Mouse (Mus musculus): ENCODE results near the gene Gm49661.

The Gm49661 gene

DNA sequence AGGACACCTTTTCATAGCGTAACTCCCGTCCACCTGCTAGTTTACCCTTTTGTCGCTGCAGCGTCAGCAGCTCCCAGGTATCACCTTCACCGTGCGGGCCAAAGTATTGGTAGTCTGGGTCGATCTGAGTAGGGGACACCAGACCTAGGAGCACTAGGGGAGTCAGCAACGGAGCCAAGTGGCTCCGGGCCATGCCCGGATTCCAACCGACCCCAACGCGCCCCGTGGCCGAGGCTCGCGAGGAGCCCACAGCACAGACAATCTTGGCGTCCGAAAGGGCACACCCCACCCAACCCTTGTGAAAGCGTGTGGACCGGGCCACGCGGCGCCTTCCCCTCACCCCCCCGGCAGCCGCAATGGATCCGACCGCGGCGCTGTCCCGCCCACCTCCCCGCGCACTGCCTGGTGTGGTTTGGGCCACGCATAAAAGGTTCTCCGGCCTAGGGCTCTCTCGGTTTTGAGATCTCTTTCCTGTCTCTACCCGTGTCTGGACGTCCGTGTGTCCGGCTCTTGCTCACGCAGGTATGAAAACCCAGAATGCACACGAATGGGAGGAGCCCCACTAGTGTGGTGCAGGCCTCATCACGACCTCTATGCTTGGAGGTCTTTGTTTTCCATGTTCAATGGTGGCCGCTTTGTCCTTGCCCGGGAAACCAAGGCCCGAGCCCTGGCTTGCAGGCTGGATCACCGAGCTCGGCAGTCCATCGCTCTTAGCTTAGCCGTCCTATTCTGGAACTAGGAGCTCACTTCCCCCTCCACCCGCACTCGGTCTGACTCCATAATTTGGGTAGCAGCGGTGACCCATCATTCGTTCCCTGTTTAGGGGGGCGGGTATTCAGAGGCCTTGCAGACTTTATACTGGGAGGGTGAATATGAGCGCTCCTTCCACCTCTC is at the start of gene Gm49661, which contains the start of the genes Prdx2 and Rnaseh2a:
Gene Gm49661 (minus strand): TSS at position 193 of the 894 bp plus-strand sequence.
Gene Prdx2 (plus strand): TSS at position 347 of the 894 bp plus-strand sequence.
Gene Rnaseh2a (minus strand): TSS at position 527 of the 894 bp plus-strand sequence.
- no peak for DNase-seq (ENCODE audit: extremely low spot score, low read depth, low spot score)

DNA sequence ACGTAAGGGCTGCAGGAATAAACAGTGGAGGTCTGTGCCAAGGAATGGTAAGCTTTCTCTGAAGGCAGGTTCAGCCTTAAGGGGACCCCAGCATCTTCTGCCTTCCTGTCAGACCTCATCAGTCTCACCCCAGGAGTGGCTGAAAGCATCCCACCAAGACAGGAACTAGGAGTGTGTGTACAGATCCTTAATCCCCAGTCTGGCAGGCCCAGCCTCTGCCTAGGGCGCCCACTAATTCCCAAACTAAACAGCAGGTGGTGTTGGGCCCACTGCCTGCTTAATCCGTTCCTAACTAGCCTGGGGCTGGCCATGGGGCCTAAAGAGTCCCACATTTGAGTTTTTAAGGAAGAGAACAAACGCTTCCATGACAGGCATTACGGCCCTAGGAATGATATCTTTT is 48.0 kb upstream of the Gm49661 start:
- no peak for DNase-seq (ENCODE audit: extremely low spot score, low read depth, low spot score)

DNA sequence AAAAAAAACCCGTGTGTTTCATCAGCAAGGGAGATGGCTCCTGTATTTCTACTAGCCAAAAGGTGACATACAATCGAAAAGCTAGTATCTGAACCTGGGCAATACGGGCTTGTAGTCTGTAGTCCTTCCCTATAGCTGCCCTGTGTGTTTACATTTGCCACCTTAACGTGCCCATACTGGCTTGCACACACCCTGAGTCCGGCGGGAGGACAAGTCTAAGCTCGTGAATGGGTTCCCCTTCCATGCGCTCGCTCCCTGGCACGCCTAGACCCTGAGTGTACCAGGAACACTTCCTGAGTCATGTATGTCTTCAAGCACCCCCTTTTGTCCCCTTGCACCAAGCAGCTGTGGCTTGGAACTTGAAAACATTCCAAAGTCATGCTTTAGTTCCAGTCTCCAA is 47.5 kb upstream of the Gm49661 start:
- DNase-seq (ENCODE audit: extremely low spot score, low read depth, low spot score), result no peak

DNA sequence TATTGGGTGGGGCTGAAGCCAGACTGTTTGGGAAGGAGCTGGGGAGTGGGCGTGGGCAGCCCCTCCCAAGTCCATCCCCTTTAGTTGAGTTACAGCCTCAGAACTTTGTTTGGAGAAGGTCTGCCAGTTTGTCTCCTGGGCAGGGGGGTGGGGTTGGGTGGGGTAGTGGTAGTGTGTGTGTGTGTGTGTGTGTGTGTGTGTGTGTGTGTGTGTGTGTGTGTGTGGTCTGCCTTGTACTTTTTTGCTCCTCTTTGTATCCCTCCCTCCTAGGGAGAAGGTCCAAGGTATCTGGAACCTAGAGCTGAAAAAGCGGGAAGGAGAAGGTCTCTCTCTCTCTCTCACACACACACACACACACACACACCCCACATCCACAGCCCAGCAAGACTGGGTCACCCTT is 45.2 kb upstream of the Gm49661 start, which contains the start of gene Best2:
Gene Best2 (minus strand): TSS at position 101 of the 400 bp plus-strand sequence.
- no peak for DNase-seq (ENCODE audit: extremely low spot score, low read depth, low spot score)

DNA sequence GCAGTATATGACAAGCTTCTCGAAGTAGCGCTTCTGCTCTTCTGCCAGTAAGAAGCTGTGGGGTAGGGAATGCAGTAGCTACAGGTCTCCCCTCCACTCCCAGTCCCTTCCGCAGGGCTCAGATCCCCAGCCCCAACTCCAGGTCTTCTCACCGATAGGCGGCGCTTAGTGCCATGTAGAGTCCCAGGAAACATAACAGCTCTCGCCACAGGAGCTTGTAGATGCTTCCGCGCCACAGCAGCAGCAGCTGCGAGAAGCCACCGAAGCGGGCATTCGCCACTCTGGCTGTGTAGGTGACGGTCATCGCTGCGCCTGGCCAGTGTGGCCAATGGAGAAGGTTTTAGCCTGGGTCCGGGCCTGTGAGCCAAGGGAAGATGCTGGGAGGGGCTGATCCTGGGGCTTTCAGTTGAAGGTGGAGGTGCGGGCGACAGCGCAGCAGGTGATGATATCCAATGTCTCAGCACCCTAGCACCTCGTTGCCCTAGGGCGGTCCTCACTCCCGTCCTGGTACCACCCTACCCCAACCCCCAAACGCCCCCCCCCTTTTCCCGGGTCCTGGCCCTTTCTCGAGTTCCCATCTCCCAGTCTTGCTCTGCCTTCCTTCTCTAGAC is 44.1 kb upstream of the Gm49661 start:
- no peak for DNase-seq (ENCODE audit: extremely low spot score, low read depth, low spot score)

DNA sequence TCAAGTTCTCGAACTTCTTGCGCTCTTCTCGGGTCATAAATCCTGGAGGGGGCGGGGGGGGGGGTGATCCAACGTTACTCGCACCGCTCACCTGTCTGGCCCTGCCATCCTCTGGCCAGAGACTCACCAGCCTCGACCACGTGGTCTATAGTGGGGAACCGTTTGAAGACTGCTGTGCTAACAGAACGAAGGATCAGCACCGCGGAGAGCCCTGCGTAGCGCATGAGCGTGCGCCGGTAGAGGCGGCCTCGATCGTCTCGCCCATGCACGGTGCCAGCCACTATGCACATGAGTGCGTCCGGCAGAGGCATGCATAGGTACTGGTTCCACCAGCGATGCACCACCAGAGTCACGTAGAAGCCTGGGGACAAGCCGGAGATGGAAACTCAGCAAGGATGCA is 42.0 kb upstream of the Gm49661 start:
- no peak for DNase-seq (ENCODE audit: extremely low spot score, low read depth, low spot score)

DNA sequence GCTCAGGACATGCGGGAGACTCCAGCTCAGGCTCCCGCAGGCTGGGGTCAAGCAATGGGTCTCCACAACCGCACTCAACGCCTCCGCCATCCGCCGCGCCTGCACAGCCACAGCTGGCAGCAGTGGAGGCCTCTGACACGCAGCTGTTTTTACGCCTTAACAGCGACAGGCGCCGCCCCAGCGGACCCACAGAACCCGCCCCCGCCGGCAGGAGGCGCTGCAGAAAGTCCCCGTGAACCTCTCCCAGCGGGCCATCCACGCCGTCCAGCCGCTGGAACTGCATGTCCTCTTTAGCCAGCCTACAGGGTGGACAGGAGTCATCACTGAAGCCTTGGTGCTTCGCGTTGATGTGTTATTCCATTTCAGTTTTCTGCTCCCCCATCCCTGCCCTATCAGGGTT is 38.5 kb upstream of the Gm49661 start:
- DNase-seq (ENCODE audit: extremely low spot score, low read depth, low spot score), result no peak

DNA sequence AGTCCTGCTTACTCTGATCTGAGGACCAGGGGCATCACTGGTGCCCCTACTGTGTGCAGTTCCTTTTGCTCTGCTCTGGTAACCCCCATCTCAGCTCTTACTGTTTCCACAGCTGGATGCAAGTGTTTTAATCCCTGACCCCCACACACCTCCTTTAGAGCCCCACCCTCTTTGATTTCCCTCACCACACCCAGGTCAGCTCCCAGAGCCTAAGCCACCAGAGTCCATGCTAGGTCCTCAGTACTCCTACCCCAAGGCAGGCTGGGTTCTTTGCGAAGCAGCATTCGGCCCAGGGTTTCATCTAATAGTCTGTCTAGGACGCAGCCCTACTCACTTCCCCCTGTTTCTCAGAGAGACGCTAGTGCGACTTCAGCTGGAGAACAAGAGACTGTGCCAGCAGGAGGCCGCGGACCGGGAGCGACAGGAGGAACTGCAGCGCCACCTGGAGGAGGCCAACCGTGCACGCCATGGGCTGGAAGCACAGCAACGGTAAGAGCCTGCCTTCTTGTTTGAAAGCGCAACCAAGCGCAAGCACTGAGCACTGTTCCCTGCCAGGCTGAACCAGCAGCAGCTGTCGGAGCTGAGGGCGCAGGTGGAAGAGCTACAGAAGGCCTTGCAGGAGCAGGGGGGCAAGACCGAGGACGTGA is 28.5 kb upstream of the Gm49661 start:
- DNase-seq (ENCODE audit: extremely low spot score, low read depth, low spot score), result no peak

DNA sequence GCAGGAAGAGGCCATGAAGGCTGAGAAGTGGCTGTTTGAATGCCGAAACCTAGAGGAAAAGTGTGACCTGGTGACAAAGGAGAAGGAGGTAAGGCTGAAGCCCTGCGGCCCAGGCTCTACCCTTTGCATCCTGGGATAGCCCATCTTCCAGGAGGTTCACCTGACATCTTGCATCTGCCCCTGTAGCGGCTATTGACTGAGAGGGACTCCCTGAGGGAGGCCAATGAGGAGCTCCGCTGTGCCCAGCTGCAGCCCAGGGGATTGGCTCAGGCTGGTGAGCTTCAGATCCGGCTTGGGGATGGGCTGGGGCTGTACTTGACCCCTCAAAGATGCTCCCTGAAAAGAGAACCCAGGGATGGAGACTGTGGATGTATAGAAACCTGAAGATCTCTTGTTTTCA is 27.7 kb upstream of the Gm49661 start:
- no peak for DNase-seq (ENCODE audit: extremely low spot score, low read depth, low spot score)

DNA sequence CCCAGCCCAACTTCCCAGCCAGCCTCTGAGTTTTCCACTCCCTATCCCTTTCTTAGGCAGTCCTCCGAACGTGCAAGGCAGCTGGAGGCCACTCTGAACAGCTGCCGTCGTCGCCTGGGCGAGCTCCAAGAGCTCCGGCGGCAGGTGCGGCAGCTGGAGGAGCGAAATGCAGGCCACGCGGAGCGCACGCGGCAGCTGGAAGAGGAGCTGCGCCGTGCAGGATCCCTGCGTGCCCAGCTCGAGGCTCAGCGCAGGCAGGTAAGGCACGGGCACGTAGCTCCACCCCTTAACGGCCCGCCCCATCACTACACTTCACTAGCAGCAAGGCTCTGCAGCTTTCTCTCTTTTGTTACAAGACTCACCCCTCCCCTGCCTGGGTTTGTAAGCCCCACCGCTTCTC is 26.4 kb upstream of the Gm49661 start:
- DNase-seq (ENCODE audit: extremely low spot score, low read depth, low spot score), result no peak

DNA sequence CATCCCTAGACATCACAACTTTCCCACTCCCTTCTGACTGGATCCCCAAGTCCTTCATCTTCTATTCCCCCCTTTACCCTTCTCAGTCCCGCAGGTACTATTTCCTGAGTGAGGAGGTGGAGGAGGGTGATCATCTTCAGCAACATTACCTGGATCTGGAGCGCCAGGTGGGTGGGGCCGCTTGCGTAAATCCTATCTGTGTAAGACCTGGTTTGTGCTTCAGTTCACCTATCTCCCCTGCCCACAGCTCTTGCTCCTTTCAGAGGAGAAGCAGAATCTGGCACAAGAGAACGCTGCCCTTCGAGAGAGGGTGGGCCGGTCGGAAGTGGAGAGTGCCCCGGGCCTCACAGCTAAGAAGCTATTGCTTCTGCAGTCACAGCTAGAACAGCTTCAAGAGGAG is 25.1 kb upstream of the Gm49661 start:
- DNase-seq (ENCODE audit: extremely low spot score, low read depth, low spot score), result no peak

DNA sequence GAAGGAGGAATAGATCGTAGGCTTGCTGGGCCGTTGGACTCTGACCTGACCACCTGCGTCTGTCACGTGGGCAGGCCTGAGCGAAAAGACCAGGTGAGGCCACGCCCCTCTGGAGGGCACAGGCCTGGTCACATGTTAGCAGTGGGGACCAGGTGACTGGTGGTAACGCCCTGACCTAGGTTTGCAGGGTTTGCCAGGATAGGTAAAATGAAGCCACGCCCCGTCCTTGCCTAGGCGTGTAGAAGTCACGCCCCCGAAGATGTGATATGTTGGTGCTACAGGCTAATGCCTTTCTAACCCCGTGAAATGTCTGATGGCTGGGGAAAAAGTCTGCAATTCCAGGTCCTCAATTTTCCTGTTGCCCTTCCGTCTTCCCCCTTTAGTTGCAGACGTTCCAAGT is 21.6 kb upstream of the Gm49661 start:
- DNase-seq (ENCODE audit: extremely low spot score, low read depth, low spot score), result no peak

DNA sequence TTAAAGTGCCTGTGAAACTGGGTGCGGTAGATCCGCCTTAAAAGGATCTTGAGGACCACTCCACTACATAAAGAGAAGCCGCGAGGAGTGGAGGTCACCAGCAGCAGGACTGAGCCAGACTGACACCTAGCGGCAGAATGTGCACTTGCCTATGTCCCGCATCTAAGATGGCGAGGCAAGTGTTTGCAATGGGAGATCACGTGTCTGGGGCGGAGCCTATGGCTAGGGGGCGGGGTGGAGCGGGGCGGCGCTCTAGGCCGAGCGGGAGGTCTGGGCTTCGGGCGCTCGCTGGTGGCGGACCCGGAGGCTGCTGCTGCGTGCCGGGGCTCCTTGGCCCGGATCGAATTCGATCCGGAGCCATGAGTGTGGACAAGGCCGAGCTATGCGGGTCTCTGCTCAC is 21.1 kb upstream of the Gm49661 start, which contains the start of gene Hook2:
Gene Hook2 (plus strand): TSS at position 255 of the 400 bp plus-strand sequence.
- peak; percentile 99 for DNase-seq (ENCODE audit: extremely low spot score, low read depth, low spot score)

DNA sequence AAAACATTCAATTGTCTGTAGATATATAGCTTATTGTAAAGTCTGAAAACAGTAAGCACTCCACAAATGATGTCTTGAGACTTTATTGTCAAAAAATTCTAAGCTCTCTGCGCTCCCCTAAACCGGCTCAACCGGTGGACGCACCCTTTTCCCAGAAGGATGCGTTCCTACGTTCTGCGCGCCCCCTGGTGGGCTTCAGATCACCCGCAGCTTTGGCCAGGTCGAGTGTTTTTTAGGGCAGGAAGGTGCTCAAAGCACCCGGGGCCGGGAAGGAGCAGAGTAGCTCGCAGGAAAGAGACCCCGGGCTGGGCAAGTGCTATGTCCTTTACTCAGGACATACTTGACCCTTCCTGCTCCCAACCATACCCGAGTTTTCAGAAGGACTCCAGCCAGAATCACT is 20.6 kb upstream of the Gm49661 start:
- DNase-seq (ENCODE audit: extremely low spot score, low read depth, low spot score), result no peak

DNA sequence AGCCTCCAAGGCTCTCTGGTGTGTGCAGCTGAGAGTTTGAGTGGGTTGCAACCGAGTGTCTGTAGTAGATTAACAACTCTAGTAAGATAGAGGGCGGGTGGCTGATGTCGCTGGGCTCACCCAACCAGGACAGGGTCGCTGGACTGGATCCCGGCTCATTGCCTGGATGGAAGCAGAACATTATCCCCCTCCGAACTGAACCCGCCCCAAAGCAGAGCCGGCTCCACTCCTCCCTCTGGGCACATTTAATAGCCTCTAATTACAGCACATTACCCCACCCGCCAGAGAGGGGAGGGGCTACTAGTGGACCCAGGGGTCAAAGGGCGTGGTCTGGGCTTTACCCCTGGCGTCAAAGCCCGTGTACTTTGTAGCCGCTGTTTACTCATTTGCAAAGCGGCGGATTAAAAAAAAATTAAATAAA is 20.1 kb upstream of the Gm49661 start:
- DNase-seq (ENCODE audit: extremely low spot score, low read depth, low spot score), result no peak

DNA sequence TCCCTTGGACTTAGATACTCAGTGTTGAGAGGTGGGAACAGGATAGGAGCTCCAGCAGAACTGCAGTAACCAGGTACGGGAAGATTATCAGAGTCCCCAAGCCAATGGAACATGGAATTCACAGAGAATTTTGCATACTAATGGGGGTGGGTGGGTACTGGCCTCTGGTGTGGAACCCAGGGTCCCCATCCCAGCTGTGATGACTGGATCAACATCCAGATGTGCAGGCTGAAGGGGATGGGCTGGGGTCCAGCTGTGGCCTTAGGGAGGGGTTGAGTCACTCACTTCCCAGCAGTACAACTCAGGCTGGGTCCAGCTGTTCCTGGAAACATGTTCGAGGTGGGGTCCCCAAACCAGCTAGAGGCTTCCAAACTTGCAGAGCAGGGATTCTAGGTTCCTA is 18.7 kb upstream of the Gm49661 start:
- DNase-seq (ENCODE audit: extremely low spot score, low read depth, low spot score), result no peak

DNA sequence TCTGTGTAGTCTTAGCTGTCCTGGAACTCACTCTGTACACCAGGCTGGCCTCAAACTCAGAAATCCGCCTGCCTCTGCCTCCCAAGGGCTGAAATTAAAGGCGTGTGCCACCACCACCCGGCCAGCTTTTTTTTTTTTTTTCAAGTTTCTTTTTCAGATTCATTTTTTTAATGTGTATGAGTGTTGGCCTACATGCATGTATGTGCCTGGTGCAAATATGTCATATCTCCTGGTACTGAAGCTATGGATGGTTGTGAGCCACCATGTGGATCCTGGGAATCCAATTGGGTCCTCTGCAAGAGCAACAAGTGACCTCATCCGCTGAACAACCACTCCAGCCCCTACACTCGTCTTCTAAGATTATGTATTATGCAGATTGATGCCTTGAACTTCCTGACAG is 18.2 kb upstream of the Gm49661 start:
- DNase-seq (ENCODE audit: extremely low spot score, low read depth, low spot score), result no peak

DNA sequence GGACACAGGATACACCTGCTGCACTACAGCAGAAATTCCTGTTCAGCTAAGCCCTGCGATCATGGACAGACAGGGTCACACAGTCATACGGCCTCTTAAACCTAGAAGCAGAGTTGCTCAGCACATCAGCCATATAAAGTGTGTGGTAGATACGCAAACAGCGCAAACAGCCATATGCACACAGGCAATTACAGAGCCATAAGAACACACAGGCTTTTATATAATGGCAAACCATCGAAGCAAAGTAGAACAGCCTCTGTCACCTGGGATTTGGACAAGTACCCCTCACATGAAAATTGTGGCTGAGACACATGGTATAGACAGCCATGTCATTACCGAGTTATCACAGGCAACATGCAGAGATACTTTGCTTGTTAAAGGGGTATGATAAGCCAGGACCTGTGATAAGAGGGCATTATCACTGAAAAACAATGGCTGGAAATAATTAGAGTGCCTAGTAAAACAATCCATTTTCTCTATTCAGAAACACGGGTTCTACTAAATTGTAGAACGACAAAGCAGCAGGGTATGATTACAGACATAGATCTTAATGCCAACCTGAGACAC is 17.2 kb upstream of the Gm49661 start:
- DNase-seq (ENCODE audit: extremely low spot score, low read depth, low spot score), result no peak

DNA sequence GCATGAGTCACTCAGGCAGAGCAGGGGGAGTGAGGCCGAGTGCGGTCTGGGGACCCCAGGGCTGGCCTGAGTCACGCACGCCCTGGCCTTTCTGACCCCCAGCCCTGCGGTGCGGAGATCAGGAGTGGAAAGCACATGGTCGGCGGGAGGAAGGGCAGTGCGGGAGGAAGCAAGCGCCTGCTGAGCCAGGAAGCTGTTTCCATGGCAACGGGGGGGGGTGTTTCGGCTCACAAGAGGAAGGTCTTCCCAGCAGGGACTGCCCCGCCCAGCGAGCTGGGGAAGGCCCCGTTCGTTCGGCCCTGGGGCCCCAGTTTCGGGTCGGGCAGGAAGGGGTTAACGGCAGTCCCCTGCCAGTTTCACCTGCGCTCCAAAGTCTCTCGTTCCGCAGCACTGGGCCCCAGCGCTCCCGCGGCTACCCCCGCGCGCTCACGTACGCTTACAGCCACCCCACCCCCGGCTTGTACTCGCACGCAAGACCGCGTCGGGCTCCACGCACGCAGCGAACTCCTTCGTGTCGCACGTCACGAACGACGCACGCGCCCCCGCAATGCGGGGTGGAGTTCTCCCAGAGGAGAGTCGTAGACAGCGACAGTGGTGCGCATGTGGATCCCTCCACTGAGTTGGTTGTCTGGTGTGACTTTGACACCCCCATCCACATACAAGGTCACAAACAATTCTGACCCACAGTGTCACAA is 16.6 kb upstream of the Gm49661 start:
- DNase-seq (ENCODE audit: extremely low spot score, low read depth, low spot score), result no peak

DNA sequence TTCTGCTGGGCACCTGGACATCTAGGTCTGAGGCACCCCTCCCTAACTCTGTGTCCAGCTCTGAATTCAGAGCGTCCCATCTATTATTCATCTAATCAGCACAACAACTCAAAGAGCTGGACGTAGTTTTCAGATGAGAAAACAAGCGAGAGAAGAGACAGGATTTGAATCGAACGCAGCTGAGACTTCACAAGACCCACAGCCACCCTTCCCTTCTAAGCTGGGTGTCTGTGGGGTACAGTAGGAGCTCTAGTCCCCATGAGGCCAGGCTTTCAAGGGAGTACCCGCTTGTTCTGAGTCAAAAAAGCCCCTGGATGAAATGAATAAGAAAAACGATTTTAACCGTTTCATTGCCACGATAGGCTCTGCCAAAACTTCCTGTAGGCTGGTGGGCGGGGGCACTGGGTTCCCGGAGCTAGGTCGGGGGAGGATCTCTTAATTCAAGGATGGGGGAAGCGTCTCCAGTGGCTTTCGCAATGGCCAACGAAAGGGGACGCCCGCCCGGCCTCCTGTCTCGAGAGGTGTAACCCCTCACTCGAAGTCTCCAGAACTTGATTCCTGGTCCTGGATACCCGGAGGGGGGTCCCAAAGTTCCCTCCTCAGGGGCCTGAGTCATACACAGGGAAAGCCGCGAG is 15.9 kb upstream of the Gm49661 start:
- DNase-seq (ENCODE audit: extremely low spot score, low read depth, low spot score), result no peak

All from hindlimb bud, embryonic 11.5 days (tissue).